Mouse (Mus musculus): ENCODE data around the gene Aqp11. TPM values are rescaled to one million over a fixed set of nuclear protein-coding genes. Genes with fewer than 3 reads are reported as not detected.

The Aqp11 gene
- total RNA-seq, 2 experiments from 2014 or later = 0.82 to 1.2 TPM

- DNase-seq = no peak
Observed at GRCm38 (mm10) chr7:97707809-97708208, 30.3 kb downstream of the Aqp11 start.

- no peak for DNase-seq
Observed at GRCm38 (mm10) chr7:97707123-97707522, 31.0 kb downstream of the Aqp11 start.

GRCm38 (mm10) chr7:97701106-97701505, 37.0 kb downstream of the Aqp11 start:
- DNase-seq = no peak

GRCm38 (mm10) chr7:97700173-97700572, 37.9 kb downstream of the Aqp11 start:
- DNase-seq = no peak

- DNase-seq = peak; percentile 87
Observed at GRCm38 (mm10) chr7:97696506-97697254, 41.4 kb downstream of the Aqp11 start, which contains the start of gene Clns1a. TSS of gene Clns1a (plus strand) at chr7:97696634.

GRCm38 (mm10) chr7:97696133-97696505, 42.0 kb downstream of the Aqp11 start:
- DNase-seq = no peak

GRCm38 (mm10) chr7:97695441-97695840, 42.6 kb downstream of the Aqp11 start:
- no peak for DNase-seq

GRCm38 (mm10) chr7:97687831-97688230, 50.3 kb downstream of the Aqp11 start:
- no peak for DNase-seq

GRCm38 (mm10) chr7:97679239-97679638, 58.9 kb downstream of the Aqp11 start:
- DNase-seq = no peak

Other genes starting within 250 kb of the Aqp11 start
- 100 to 1,000 TPM in 1 of 2 experiments, 10 to 100 TPM in 1; 97.6 to 118 TPM for gene Aamdc, start 158.8 kb downstream of the Aqp11 start, total RNA-seq (2021)
- gene Rsf1, start 158.4 kb downstream of the Aqp11 start, total RNA-seq (2021) = 10 to 100 TPM; 10.6 to 10.9 TPM
- 10 to 100 TPM; 27.3 to 28.9 TPM for gene Clns1a, start 41.7 kb downstream of the Aqp11 start, total RNA-seq (2021)
- gene Pak1, start 50.3 kb upstream of the Aqp11 start, total RNA-seq (2021) = 10 to 100 TPM; 20.3 to 27.7 TPM
- gene Gdpd4, start 181.7 kb upstream of the Aqp11 start, total RNA-seq (2021) = not detected